Mouse (Mus musculus) hindbrain, embryonic 12.5 days (tissue): Measurements from ENCODE around the gene Mepce. TPM values are rescaled to one million over a fixed set of nuclear protein-coding genes. Genes with fewer than 3 reads are reported as not detected.

Source experiments
- ATAC-seq: fragments of 200-750 bp; cut with Nextera tagmentation; 2 replicates; pipeline ENCODE4 v1.8.0; 2017; ENCODE audit warnings: moderate TSS enrichment; ENCODE audit not compliant: low FRiP score
- H3K27ac ChIP-seq: fragments of 300-500 bp; sonication (generic); 2 replicates; pipeline ENCODE4 v1.5.1; 2016; ENCODE audit warnings: mild to moderate bottlenecking
- H3K27me3 ChIP-seq: fragments of 300-500 bp; sonication (generic); 2 replicates; pipeline ENCODE4 v1.6.1; 2016; ENCODE audit warnings: mild to moderate bottlenecking
- H3K36me3 ChIP-seq: fragments of 300-500 bp; sonication (generic); 2 replicates; pipeline ENCODE4 v1.6.1; 2016; ENCODE audit warnings: mild to moderate bottlenecking
- H3K4me1 ChIP-seq: fragments of 300-500 bp; sonication (generic); 2 replicates; pipeline ENCODE4 v1.6.1; 2016
- H3K4me2 ChIP-seq: fragments of 300-500 bp; sonication (generic); replicated peaks from 2 replicates; pipeline ENCODE4 v1.6.1; 2016; ENCODE audit warnings: mild to moderate bottlenecking
- H3K4me3 ChIP-seq: fragments of 300-500 bp; sonication (generic); 2 replicates; pipeline ENCODE4 v1.5.1; 2016; ENCODE audit warnings: mild to moderate bottlenecking
- H3K9ac ChIP-seq: fragments of 300-500 bp; sonication (generic); 2 replicates; pipeline ENCODE4 v1.6.1; 2016; ENCODE audit warnings: mild to moderate bottlenecking, moderate library complexity
- H3K9me3 ChIP-seq: fragments of 300-500 bp; sonication (generic); replicated peaks from 2 replicates; pipeline ENCODE4 v1.6.1; 2016; ENCODE audit warnings: mild to moderate bottlenecking
- WGBS: fragments of 180-500 bp; shearing (Covaris S2); methylation state at CpG from one replicate; pipeline ENCODE4 v1.1.7; 2016; 5-methylcytosine and 5-hydroxymethylcytosine counted together
- polyA plus RNA-seq: library from polyadenylated mRNA; unstranded; fragments of >200 nt; fragmentation: Nextera tagmentation; extraction: Ambion mirVana; gene quantifications from 2 replicates; pipeline ENCODE4 v1.2.1, GENCODE M21; 2016

Mepce gene
- polyA plus RNA-seq, 1 experiment from 2014 or later, result 11.0 TPM

- no peak overlapping the region for H3K27ac ChIP-seq
- no peak overlapping the region for H3K9ac ChIP-seq
- H3K9me3 ChIP-seq, result no peaks in the 10 kb centered on the region
- no peak overlapping the region for H3K4me2 ChIP-seq
- no peak for ATAC-seq
- H3K36me3 ChIP-seq, result no peaks in the 10 kb centered on the region
- 94% methylated on average over 7 of the region's 7 CpGs for WGBS
- H3K4me3 ChIP-seq, result no peak overlapping the region
- no peaks in the 10 kb centered on the region for H3K27me3 ChIP-seq
- H3K4me1 ChIP-seq, result peaks cover 50% of the 10 kb centered on the region
These were observed 43.3 kb downstream of the Mepce start for GRCm38 (mm10) chr5:137744197-137744596.

- H3K27me3 ChIP-seq, result no peaks in the 10 kb centered on the region
- H3K36me3 ChIP-seq, result peaks cover 2% of the 10 kb centered on the region
- no peak for ATAC-seq
- peaks cover 51% of the 10 kb centered on the region for H3K4me1 ChIP-seq
- H3K9ac ChIP-seq, result no peak overlapping the region
- H3K4me2 ChIP-seq, result no peak overlapping the region
- 91% methylated on average over 6 of the region's 6 CpGs for WGBS
- no peak overlapping the region for H3K27ac ChIP-seq
- no peak overlapping the region for H3K4me3 ChIP-seq
- no peaks in the 10 kb centered on the region for H3K9me3 ChIP-seq
These were observed 44.6 kb downstream of the Mepce start for GRCm38 (mm10) chr5:137742836-137743235.

- H3K27ac ChIP-seq, result no peak overlapping the region
- no peak for ATAC-seq
- no peak overlapping the region for H3K4me3 ChIP-seq
- H3K9me3 ChIP-seq, result no peaks in the 10 kb centered on the region
- peaks cover 7% of the 10 kb centered on the region for H3K36me3 ChIP-seq
- 71% methylated on average over 10 of the region's 10 CpGs for WGBS
- H3K4me2 ChIP-seq, result peak overlapping the region; percentile 91
- peak overlapping the region; percentile 93; the same call in 1 of the 2 replicates for H3K9ac ChIP-seq
- peaks cover 46% of the 10 kb centered on the region for H3K4me1 ChIP-seq
- no peaks in the 10 kb centered on the region for H3K27me3 ChIP-seq
These were observed 45.4 kb downstream of the Mepce start for GRCm38 (mm10) chr5:137742048-137742447.

GRCm38 (mm10) chr5:137741023-137741931 lies 46.2 kb downstream of the Mepce start, which contains the start of gene Nyap1:
TSS of gene Nyap1 (minus strand) at chr5:137741607.
- WGBS, result under 1% methylated on average over 61 of the region's 71 CpGs
- Histone ChIP-seq H3K36me3 (peaks cover 13% of the 10 kb centered on the region), H3K9me3 (no peaks in the 10 kb centered on the region), H3K27ac (peak within 1 kb of the TSS; percentile 86), H3K4me2 (peak within 1 kb of the TSS; percentile 91), H3K4me1 (peaks cover 41% of the 10 kb centered on the region), H3K9ac (peak within 1 kb of the TSS; percentile 93), H3K27me3 (no peaks in the 10 kb centered on the region), H3K4me3 (peak within 1 kb of the TSS; percentile 78)
- peak; percentile 86 for ATAC-seq

GRCm38 (mm10) chr5:137740506-137740905 lies 46.9 kb downstream of the Mepce start:
- Histone ChIP-seq H3K9me3 (no peaks in the 10 kb centered on the region), H3K27me3 (no peaks in the 10 kb centered on the region), H3K4me3 (peak overlapping the region; percentile 78), H3K9ac (peak overlapping the region; percentile 93), H3K4me1 (peaks cover 47% of the 10 kb centered on the region), H3K27ac (peak overlapping the region; percentile 86), H3K36me3 (peaks cover 21% of the 10 kb centered on the region), H3K4me2 (peak overlapping the region; percentile 91)
- peak; percentile 9; the same call in 1 of the 2 replicates for ATAC-seq
- 2% methylated on average over 11 of the region's 11 CpGs for WGBS

- no peak for ATAC-seq
These were observed 48.0 kb downstream of the Mepce start for GRCm38 (mm10) chr5:137739471-137739870.

GRCm38 (mm10) chr5:137738516-137738915 lies 48.9 kb downstream of the Mepce start:
- no peak for ATAC-seq
- Histone ChIP-seq H3K27ac (peak overlapping the region; percentile 86), H3K9me3 (no peaks in the 10 kb centered on the region), H3K27me3 (no peaks in the 10 kb centered on the region), H3K9ac (peak overlapping the region; percentile 93), H3K36me3 (peaks cover 29% of the 10 kb centered on the region), H3K4me2 (peak overlapping the region; percentile 91), H3K4me3 (peak overlapping the region; percentile 78; the same call in 1 of the 2 replicates), H3K4me1 (peaks cover 62% of the 10 kb centered on the region)
- 48% methylated on average over 5 of the region's 5 CpGs for WGBS

More at GRCm38 (mm10) chr5:137739471-137739870, 48.0 kb downstream of the Mepce start:
- H3K27ac ChIP-seq, result peak overlapping the region; percentile 86; the same call in 1 of the 2 replicates
- H3K9ac ChIP-seq, result peak overlapping the region; percentile 93
- 50% methylated on average over 9 of the region's 9 CpGs for WGBS
- H3K36me3 ChIP-seq, result peaks cover 29% of the 10 kb centered on the region
- H3K4me2 ChIP-seq, result peak overlapping the region; percentile 91
- H3K4me3 ChIP-seq, result peak overlapping the region; percentile 78
- H3K9me3 ChIP-seq, result no peaks in the 10 kb centered on the region
- no peaks in the 10 kb centered on the region for H3K27me3 ChIP-seq
- H3K4me1 ChIP-seq, result peaks cover 54% of the 10 kb centered on the region

- no peak for ATAC-seq
- peak overlapping the region; percentile 91 for H3K4me2 ChIP-seq
- 86% methylated on average over 6 of the region's 6 CpGs for WGBS
- H3K27ac ChIP-seq, result peak overlapping the region; percentile 86; the same call in 1 of the 2 replicates
- H3K9me3 ChIP-seq, result no peaks in the 10 kb centered on the region
- peaks cover 69% of the 10 kb centered on the region for H3K4me1 ChIP-seq
- no peak overlapping the region for H3K4me3 ChIP-seq
- H3K9ac ChIP-seq, result peak overlapping the region; percentile 47
- no peaks in the 10 kb centered on the region for H3K27me3 ChIP-seq
- peaks cover 36% of the 10 kb centered on the region for H3K36me3 ChIP-seq
These were observed 50.0 kb downstream of the Mepce start for GRCm38 (mm10) chr5:137737400-137737940.

- Histone ChIP-seq H3K27me3 (no peaks in the 10 kb centered on the region), H3K9me3 (no peaks in the 10 kb centered on the region), H3K4me1 (peaks cover 60% of the 10 kb centered on the region), H3K4me3 (peak overlapping the region; percentile 20), H3K9ac (peak overlapping the region; percentile 67), H3K4me2 (peak overlapping the region; percentile 52), H3K36me3 (peaks cover 53% of the 10 kb centered on the region), H3K27ac (peak overlapping the region; percentile 99)
- ATAC-seq, result peak; percentile 97
- WGBS, result 49% methylated on average over 6 of the region's 6 CpGs
These were observed 53.0 kb downstream of the Mepce start for GRCm38 (mm10) chr5:137734289-137735061.

- peaks cover 56% of the 10 kb centered on the region for H3K36me3 ChIP-seq
- H3K4me1 ChIP-seq, result peaks cover 53% of the 10 kb centered on the region
- 46% methylated on average over 12 of the region's 12 CpGs for WGBS
- H3K4me3 ChIP-seq, result peak overlapping the region; percentile 20
- no peaks in the 10 kb centered on the region for H3K9me3 ChIP-seq
- peak overlapping the region; percentile 67 for H3K9ac ChIP-seq
- peak overlapping the region; percentile 52 for H3K4me2 ChIP-seq
- peak overlapping the region; percentile 99 for H3K27ac ChIP-seq
- ATAC-seq, result peak; percentile 75
- H3K27me3 ChIP-seq, result no peaks in the 10 kb centered on the region
These were observed 53.7 kb downstream of the Mepce start for GRCm38 (mm10) chr5:137733638-137734288.
